Mouse (Mus musculus): ENCODE results near the gene Dpp9.

DNA sequence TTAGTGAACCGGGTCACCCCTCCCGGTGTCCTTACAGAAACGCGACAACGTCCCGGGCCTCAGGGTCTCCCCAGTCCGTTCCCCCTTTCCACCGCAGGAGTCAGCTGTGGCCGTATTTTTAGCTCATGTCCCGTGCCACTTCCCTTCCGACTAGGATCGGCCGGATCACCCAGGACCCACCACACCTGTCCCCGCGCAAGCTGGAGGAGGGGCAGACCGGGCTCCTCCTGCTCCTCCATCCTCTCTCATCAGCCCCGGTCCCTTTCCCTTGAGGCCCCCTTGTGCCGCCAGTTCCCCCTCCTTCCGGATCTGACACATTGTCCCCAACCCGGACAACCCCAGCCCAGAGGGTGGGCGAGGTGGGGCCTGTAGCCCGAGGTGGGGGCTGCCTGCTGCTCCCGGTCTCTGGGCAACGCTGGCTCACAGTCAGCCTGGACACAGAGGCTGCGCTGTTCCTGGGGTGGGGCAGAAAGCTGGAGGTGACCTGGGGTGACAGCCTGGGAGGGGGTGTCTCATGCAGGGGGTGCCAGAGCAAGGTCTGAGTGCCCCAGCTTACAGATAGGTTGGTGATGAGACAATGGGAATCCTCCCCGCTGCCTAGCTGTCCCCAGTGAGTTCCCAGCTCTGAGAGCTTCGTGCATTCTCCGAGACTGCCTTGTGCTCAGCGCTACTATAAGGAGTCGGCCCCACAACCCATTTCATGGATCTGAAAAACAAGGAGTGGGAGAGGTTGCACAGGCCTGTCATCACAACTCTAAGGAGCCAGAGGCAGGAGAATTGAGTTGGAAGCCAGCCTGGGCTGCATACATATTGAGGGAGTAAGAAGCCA is 69.7 kb downstream of the Dpp9 start:
- TF ChIP-seq CTCF (IDR thresholded peaks at IDR 0.05; ENCODE audit: insufficient read depth, low read depth, low read length) (no peak), POLR2A (IDR thresholded peaks at IDR 0.05; ENCODE audit: insufficient read depth, low read depth, low read length) (no peak)
